In the genomic region with DNA sequence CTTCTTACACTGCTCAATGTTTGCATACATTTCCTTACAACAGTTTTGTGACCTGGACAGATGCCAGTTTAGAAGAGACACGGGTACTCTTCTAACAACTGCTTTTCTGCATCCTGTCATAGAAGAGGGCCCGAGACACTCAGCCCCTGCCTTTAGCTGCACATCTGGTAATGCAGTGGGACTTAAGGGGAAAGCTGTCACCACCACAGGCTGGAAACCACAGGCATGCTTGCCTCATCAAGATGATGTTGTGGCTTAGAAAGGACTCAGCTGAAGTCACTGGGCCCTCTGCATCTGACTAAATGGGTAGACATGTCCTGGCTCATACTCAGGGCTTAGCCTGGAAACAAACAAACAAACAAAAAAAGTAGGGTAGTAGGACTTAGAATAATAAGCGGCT, we compare ENCODE assay signal across 8 mouse cellular contexts. TPM values are rescaled to one million over a fixed set of nuclear protein-coding genes. Genes with fewer than 3 reads are reported as not detected.
DNase-seq lines count a peak whose midpoint lies in the region; ATAC-seq lines count a peak whose summit lies in the region.

No protein-coding gene starts in this region.

- WGBS in heart, embryonic 13.5 days = 36% methylated on average over 3 of the region's 3 CpGs

- H3K9me3 ChIP-seq in heart, embryonic 13.5 days = no peaks in the 10 kb centered on the region

- no peak overlapping the region for H3K4me3 ChIP-seq in heart, embryonic 13.5 days

- peaks cover 74% of the 10 kb centered on the region for H3K4me1 ChIP-seq in heart, embryonic 13.5 days

- peak; percentile 41 for DNase-seq in embryo, embryonic 10 days (ENCODE audit: low spot score)
- no peak for DNase-seq in embryo, embryonic 10.5 days (ENCODE audit: low spot score)
- peak; percentile 97 for DNase-seq in 416B (ENCODE audit: low read depth)
- no peak for DNase-seq in ovary, postnatal 14 days (ENCODE audit: low spot score)
- no peak for DNase-seq in left cerebral cortex, adult 9 months (ENCODE audit: low spot score in 2 of 2)

- H3K27me3 ChIP-seq in heart, embryonic 13.5 days (replicated peaks) = no peaks in the 10 kb centered on the region

- peak overlapping the region; percentile 99 for H3K27ac ChIP-seq in heart, embryonic 13.5 days (replicated peaks)

- H3K9ac ChIP-seq in heart, embryonic 13.5 days = peak overlapping the region; percentile 80

- no peak overlapping the region for H3K4me2 ChIP-seq in heart, embryonic 13.5 days

- ATAC-seq in heart, embryonic 13.5 days (ENCODE audit: extremely low read depth, insufficient number of reproducible peaks, low FRiP score, low TSS enrichment) = no peak
- peak; percentile 21; the same call in 1 of the 2 replicates for ATAC-seq in megakaryocyte-erythroid progenitor cell, adult 5-6 weeks (replicated peaks; ENCODE audit: low FRiP score, low TSS enrichment, poor library complexity, severe bottlenecking)
- ATAC-seq in erythroblast, adult 5-6 weeks (replicated peaks; ENCODE audit: low FRiP score, poor library complexity, severe bottlenecking) = no peak

- 0 out of 2 replicates have a peak, but pooled peaks cover 3% of the 10 kb centered on the region for H3K36me3 ChIP-seq in heart, embryonic 13.5 days

RNA-seq across cellular contexts. Expression of gene Fignl1, which starts 12.0 kb away (rescaled TPM):
- polyA plus RNA-seq in heart, embryonic 13.5 days (2015; fragmentation: Nextera tagmentation; extraction: Ambion mirVana) = 52.9 and 58.7 TPM in 2 replicates
- 59.5 and 80.1 TPM in 2 replicates for total RNA-seq in megakaryocyte-erythroid progenitor cell, adult 5-6 weeks (2014; fragmentation: Nextera tagmentation)
- total RNA-seq in megakaryocyte-erythroid progenitor cell, adult 5-6 weeks (2017) = 89.0 and 110 TPM in 2 replicates
- total RNA-seq in erythroblast, adult 5-6 weeks (2015; ENCODE audit: low replicate concordance) = 35.9 and 36.6 TPM in 2 replicates
- 34.0 and 40.8 TPM in 2 replicates for total RNA-seq in erythroblast, adult 5-6 weeks (2017; ENCODE audit: low replicate concordance)

Comparison
In these comparisons a context has a peak if more than half of its experiments do, and no peak if none do; other contexts are left out.
1. DNase-seq: peak in embryo, embryonic 10 days (single experiment) and 416B (single experiment); none in embryo, embryonic 10.5 days (single experiment), ovary, postnatal 14 days (single experiment) and left cerebral cortex, adult 9 months (0 of 2).